Mouse (Mus musculus): ENCODE measurements around the gene Hlf. TPM values are rescaled to one million over a fixed set of nuclear protein-coding genes. Genes with fewer than 3 reads are reported as not detected.

Gene Hlf
- polyA plus RNA-seq, 1 experiment: 0.40 TPM

DNA sequence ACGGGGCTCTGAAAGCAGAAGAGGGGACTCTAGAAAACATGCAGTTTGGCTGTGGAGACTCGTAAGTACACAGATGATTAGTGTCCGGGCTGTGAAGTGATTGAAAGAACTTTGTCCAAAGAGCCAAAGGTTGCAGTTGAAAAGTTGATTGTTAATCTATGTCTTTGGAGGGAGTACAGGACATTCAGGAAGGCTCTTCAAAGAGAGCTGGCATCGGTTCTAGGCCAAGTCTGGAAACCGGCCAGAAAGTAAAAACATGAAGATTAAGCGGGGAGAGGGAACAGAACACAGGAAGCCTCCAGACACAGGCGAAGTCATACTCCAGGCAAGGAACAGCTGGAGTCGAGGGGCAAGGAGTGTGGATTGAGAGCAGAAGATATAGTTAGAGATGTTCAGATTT, 32.6 kb downstream of the Hlf start:
- H3K36me3 ChIP-seq (ENCODE audit: control insufficient read depth, insufficient read depth, low read length, poor library complexity, severe bottlenecking): no peaks in the 10 kb centered on the region
- H3K27ac ChIP-seq (ENCODE audit: insufficient read depth, low read length): no peak overlapping the region
- TF ChIP-seq POLR2A (IDR thresholded peaks at IDR 0.05; ENCODE audit: insufficient read depth, low read length) (no peak), EP300 (IDR thresholded peaks at IDR 0.05; ENCODE audit: insufficient read depth, low read depth, low read length) (no peak), CTCF (IDR thresholded peaks at IDR 0.05; ENCODE audit: low read depth, low read length) (no peak)

DNA sequence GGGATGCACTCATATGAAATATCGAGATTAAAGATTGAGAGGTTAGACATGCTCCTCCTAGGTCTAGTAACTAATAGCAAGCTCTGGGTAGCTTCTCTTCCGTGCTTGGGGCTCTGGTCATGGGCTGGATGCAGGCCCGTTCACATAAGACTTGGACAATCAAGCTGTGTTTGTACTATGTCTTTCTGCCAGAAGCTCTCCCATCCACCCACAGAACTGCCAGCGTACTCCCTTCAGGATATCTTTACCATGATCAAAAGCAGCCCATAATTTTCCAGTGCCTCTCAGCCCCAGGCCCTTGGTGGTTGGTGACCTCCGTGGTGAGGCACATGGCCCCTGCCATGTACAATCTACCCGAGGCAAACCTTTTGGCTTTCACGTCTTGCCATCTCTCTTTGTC, 33.3 kb downstream of the Hlf start:
- Histone ChIP-seq H3K9ac (ENCODE audit: low read depth, poor library complexity, severe bottlenecking) (no peak overlapping the region), H3K4me3 (ENCODE audit: low read depth, low read length) (no peak overlapping the region), H3K27me3 (ENCODE audit: control insufficient read depth, insufficient read depth, low read length, poor library complexity, severe bottlenecking) (no peaks in the 10 kb centered on the region), H3K4me1 (ENCODE audit: control insufficient read depth, insufficient read depth, low read length) (peaks cover 3% of the 10 kb centered on the region), H3K9me3 (replicated peaks; ENCODE audit: control insufficient read depth, insufficient read depth, low read length, poor library complexity, severe bottlenecking) (no peaks in the 10 kb centered on the region), H3K27ac (ENCODE audit: insufficient read depth, low read length) (no peak overlapping the region), H3K36me3 (ENCODE audit: control insufficient read depth, insufficient read depth, low read length, poor library complexity, severe bottlenecking) (no peaks in the 10 kb centered on the region)
- no peak for TF ChIP-seq POLR2A (IDR thresholded peaks at IDR 0.05; ENCODE audit: insufficient read depth, low read length)
- TF ChIP-seq EP300 (IDR thresholded peaks at IDR 0.05; ENCODE audit: insufficient read depth, low read depth, low read length): no peak
- no peak for TF ChIP-seq CTCF (IDR thresholded peaks at IDR 0.05; ENCODE audit: low read depth, low read length)

More for the DNA sequence above, 32.6 kb downstream of the Hlf start:
- peaks cover 3% of the 10 kb centered on the region for H3K4me1 ChIP-seq (ENCODE audit: control insufficient read depth, insufficient read depth, low read length)
- no peaks in the 10 kb centered on the region for H3K9me3 ChIP-seq (replicated peaks; ENCODE audit: control insufficient read depth, insufficient read depth, low read length, poor library complexity, severe bottlenecking)
- no peak overlapping the region for H3K4me3 ChIP-seq (ENCODE audit: low read depth, low read length)
- H3K27me3 ChIP-seq (ENCODE audit: control insufficient read depth, insufficient read depth, low read length, poor library complexity, severe bottlenecking): no peaks in the 10 kb centered on the region
- no peak overlapping the region for H3K9ac ChIP-seq (ENCODE audit: low read depth, poor library complexity, severe bottlenecking)

DNA sequence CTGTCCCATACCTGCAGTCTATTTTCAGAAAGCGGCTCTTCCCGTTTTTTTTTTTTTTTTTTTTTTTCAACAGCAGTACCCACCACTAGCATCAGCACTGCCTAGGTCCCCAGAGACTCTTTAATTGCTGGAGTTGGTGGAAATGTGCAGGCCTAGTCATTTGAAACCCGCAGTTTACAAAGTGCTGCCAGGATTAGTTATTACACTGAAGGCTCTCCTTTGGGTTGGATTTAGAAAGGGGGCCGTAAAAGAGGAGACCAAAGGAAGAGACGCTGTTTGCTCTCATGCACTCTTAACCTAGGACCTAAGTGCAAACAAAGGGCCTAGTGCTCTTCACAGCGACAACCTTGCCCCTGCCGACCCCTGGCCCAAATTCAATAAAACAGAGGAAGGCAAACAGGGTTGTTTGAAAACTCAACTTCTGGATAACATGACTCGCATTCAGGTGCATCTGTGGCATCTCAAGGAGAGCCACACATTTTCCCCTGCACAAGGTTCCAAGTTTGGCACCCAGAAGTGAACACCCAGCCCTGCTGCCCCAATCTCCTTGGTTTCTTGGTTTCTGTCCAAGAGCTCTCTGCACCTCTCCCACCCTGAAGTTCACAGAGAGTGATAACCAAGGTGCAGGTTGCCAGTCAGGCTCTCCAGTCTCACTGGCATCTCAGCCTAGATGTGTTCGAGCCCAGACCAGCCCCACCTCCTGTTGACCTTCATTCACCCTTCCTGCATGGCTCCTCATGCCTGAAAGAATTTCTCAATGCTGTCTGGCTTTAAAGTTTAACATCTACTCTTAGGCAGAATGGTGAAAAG, 34.0 kb downstream of the Hlf start:
- Histone ChIP-seq H3K27ac (ENCODE audit: insufficient read depth, low read length) (no peak overlapping the region), H3K36me3 (ENCODE audit: control insufficient read depth, insufficient read depth, low read length, poor library complexity, severe bottlenecking) (no peaks in the 10 kb centered on the region), H3K4me1 (ENCODE audit: control insufficient read depth, insufficient read depth, low read length) (peaks cover 3% of the 10 kb centered on the region), H3K4me3 (ENCODE audit: low read depth, low read length) (no peak overlapping the region), H3K27me3 (ENCODE audit: control insufficient read depth, insufficient read depth, low read length, poor library complexity, severe bottlenecking) (no peaks in the 10 kb centered on the region), H3K9ac (ENCODE audit: low read depth, poor library complexity, severe bottlenecking) (no peak overlapping the region), H3K9me3 (replicated peaks; ENCODE audit: control insufficient read depth, insufficient read depth, low read length, poor library complexity, severe bottlenecking) (no peaks in the 10 kb centered on the region)
- no peak for TF ChIP-seq EP300 (IDR thresholded peaks at IDR 0.05; ENCODE audit: insufficient read depth, low read depth, low read length)

DNA sequence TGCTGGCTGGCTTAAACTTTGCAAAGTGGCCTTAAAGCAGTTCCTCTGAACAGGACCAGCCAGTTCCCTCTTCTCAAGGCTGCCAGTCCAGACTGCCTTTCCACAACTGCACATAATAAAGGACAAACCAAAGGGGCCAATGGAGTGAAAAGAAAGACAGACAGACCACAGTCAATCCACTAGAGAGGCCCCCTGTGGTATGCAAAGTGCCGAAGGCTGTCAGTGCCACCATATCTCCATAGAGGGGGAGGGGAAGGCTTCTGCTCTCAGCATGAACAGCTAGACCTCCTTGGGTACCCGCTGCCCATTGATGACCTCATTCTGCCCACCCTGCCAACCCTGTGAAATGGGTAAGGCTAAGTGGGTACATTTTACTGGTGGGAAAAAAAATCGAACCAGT, 34.7 kb downstream of the Hlf start:
- no peak overlapping the region for H3K9ac ChIP-seq (ENCODE audit: low read depth, poor library complexity, severe bottlenecking)
- no peak overlapping the region for H3K4me3 ChIP-seq (ENCODE audit: low read depth, low read length)
- no peaks in the 10 kb centered on the region for H3K9me3 ChIP-seq (replicated peaks; ENCODE audit: control insufficient read depth, insufficient read depth, low read length, poor library complexity, severe bottlenecking)
- TF ChIP-seq CTCF (IDR thresholded peaks at IDR 0.05; ENCODE audit: low read depth, low read length) (no peak), EP300 (IDR thresholded peaks at IDR 0.05; ENCODE audit: insufficient read depth, low read depth, low read length) (no peak), POLR2A (IDR thresholded peaks at IDR 0.05; ENCODE audit: insufficient read depth, low read length) (no peak)
- H3K27ac ChIP-seq (ENCODE audit: insufficient read depth, low read length): no peak overlapping the region
- no peaks in the 10 kb centered on the region for H3K27me3 ChIP-seq (ENCODE audit: control insufficient read depth, insufficient read depth, low read length, poor library complexity, severe bottlenecking)
- no peaks in the 10 kb centered on the region for H3K36me3 ChIP-seq (ENCODE audit: control insufficient read depth, insufficient read depth, low read length, poor library complexity, severe bottlenecking)
- peaks cover 3% of the 10 kb centered on the region for H3K4me1 ChIP-seq (ENCODE audit: control insufficient read depth, insufficient read depth, low read length)

DNA sequence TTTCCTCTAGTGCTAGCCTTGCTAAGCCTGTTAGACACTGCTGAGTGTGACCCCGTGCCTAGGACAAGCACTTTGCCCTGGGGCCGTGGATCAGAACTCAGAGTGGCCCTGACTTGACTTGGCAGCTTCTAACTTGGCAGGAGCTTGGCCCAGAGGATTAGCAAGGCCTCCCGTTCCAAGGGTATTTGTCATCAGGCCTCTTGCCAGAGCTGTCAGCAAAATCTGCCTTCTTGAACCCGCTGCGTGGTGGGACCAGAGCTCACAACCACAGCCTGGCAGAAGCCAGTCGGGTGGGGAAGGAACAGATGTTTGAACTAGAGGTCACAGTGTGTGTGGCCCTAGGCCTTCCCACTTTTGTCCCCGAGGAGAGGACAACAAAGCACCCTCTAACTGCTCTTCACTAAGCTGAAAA, 35.4 kb downstream of the Hlf start:
- H3K4me1 ChIP-seq (ENCODE audit: control insufficient read depth, insufficient read depth, low read length): peaks cover 3% of the 10 kb centered on the region
- no peaks in the 10 kb centered on the region for H3K36me3 ChIP-seq (ENCODE audit: control insufficient read depth, insufficient read depth, low read length, poor library complexity, severe bottlenecking)
- no peak overlapping the region for H3K9ac ChIP-seq (ENCODE audit: low read depth, poor library complexity, severe bottlenecking)
- no peaks in the 10 kb centered on the region for H3K27me3 ChIP-seq (ENCODE audit: control insufficient read depth, insufficient read depth, low read length, poor library complexity, severe bottlenecking)
- no peak for TF ChIP-seq CTCF (IDR thresholded peaks at IDR 0.05; ENCODE audit: low read depth, low read length)
- TF ChIP-seq POLR2A (IDR thresholded peaks at IDR 0.05; ENCODE audit: insufficient read depth, low read length): no peak
- no peak for TF ChIP-seq EP300 (IDR thresholded peaks at IDR 0.05; ENCODE audit: insufficient read depth, low read depth, low read length)
- H3K27ac ChIP-seq (ENCODE audit: insufficient read depth, low read length): no peak overlapping the region
- H3K9me3 ChIP-seq (replicated peaks; ENCODE audit: control insufficient read depth, insufficient read depth, low read length, poor library complexity, severe bottlenecking): no peaks in the 10 kb centered on the region
- no peak overlapping the region for H3K4me3 ChIP-seq (ENCODE audit: low read depth, low read length)

DNA sequence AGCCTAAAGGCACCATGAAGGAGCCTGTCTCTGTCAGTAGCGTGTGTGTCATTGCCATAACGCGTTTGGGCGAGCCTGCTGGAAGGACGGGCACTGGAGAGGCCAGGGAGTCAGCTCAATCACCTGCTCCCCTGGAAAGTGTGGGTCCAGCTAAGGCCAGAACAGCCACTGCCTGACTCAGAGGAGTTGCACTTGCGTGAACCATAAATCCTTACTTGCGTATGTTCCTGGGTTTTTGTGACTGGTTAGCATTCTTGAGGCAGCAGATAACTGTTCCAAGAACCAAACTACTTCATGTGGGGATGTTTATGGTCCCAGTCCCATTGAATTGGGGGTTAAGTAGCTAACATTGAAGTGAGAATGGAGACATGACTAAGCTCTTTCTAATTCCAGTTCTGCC, 38.0 kb downstream of the Hlf start:
- Histone ChIP-seq H3K4me1 (ENCODE audit: control insufficient read depth, insufficient read depth, low read length) (peaks cover 3% of the 10 kb centered on the region), H3K9ac (ENCODE audit: low read depth, poor library complexity, severe bottlenecking) (no peak overlapping the region), H3K27me3 (ENCODE audit: control insufficient read depth, insufficient read depth, low read length, poor library complexity, severe bottlenecking) (no peaks in the 10 kb centered on the region), H3K36me3 (ENCODE audit: control insufficient read depth, insufficient read depth, low read length, poor library complexity, severe bottlenecking) (no peaks in the 10 kb centered on the region), H3K4me3 (ENCODE audit: low read depth, low read length) (no peak overlapping the region), H3K9me3 (replicated peaks; ENCODE audit: control insufficient read depth, insufficient read depth, low read length, poor library complexity, severe bottlenecking) (no peaks in the 10 kb centered on the region), H3K27ac (ENCODE audit: insufficient read depth, low read length) (no peak overlapping the region)
- TF ChIP-seq CTCF (IDR thresholded peaks at IDR 0.05; ENCODE audit: low read depth, low read length) (no peak), POLR2A (IDR thresholded peaks at IDR 0.05; ENCODE audit: insufficient read depth, low read length) (no peak), EP300 (IDR thresholded peaks at IDR 0.05; ENCODE audit: insufficient read depth, low read depth, low read length) (no peak)

All from ES-Bruce4 (cell line).